Mouse (Mus musculus) left cerebral cortex, adult 2 months (tissue): ENCODE measurements around the gene Cox6a1. TPM values are rescaled to one million over a fixed set of nuclear protein-coding genes. Genes with fewer than 3 reads are reported as not detected.
"Not testable (repeated sequence)": the region's sequence is repeated elsewhere in the genome, so short reads cannot be mapped to it uniquely, and the experiment has no call there.

Source experiments
- DNase-seq, 2 experiments: peaks; one replicate each; pipeline ENCODE4 v3.0.0; 2021 to 2022; ENCODE audit warnings: low spot score in 2 of 2, mixed read lengths in 1 of 2; ENCODE audit errors: extremely low spot score in 1 of 2
- H3K27ac ChIP-seq: fragments of 200-600 bp; 2 replicates; pipeline ENCODE4 v1.8.1; 2022
- H3K4me3 ChIP-seq: fragments of 200-600 bp; 2 replicates; pipeline ENCODE4 v1.8.1; 2022
- CTCF ChIP-seq: fragments of 200-600 bp; IDR thresholded peaks from 2 replicates; pipeline ENCODE4 v1.8.1; 2022; ENCODE audit warnings: antibody characterized with exemption, mild to moderate bottlenecking, moderate library complexity
- intact Hi-C: fragments of 180-260 bp; cut with DNase I; formaldehyde crosslinking; loops from one replicate; pipeline ENCODE4 v1.15.1; 2025
- long read RNA-seq, 2 experiments: library from polyadenylated mRNA; stranded (forward); transcript quantifications; one replicate each; pipeline ENCODE4 v2.0.0; 2021; ENCODE audit warnings: borderline mapping rate in 2 of 2
- total RNA-seq, 2 experiments: library from RNA; stranded (reverse); gene quantifications; 2 replicates each; pipeline ENCODE4 v1.2.3; 2021

Cox6a1 gene
- total RNA-seq, result 100 to 1,000 TPM; 701 to 719 TPM
- long read RNA-seq, experiment 1, transcript Cox6a1-201 (3 exons, 571 nt), result major isoform, 300 of 319 reads
- long read RNA-seq, experiment 1, transcript Cox6a1-202 (2 exons, 620 nt), result minor isoform, 11 of 319 reads
- long read RNA-seq, experiment 1, partial matches to known transcripts, result 6 of 319 reads
- long read RNA-seq, experiment 1, other reads (novel, unspliced or antisense), result 2 of 319 reads
- long read RNA-seq, experiment 2, transcript Cox6a1-202 (2 exons, 620 nt), result minor isoform, 6 of 243 reads
- long read RNA-seq, experiment 2, transcript Cox6a1-201 (3 exons, 571 nt), result major isoform, 224 of 243 reads
- long read RNA-seq, experiment 2, partial matches to known transcripts, result 1 of 243 reads
- long read RNA-seq, experiment 2, other reads (novel, unspliced or antisense), result 12 of 243 reads

- TF ChIP-seq CTCF, result peak; percentile 23
- H3K27ac ChIP-seq, result peak within 1 kb of the TSS; percentile 91
- peak; percentile 98 to 99 for DNase-seq
- peak within 1 kb of the TSS; percentile 89 for H3K4me3 ChIP-seq
- intact Hi-C loops, result loop anchor here (2.0 kb wide), 1 partner anchor 48 kb away; the partner anchor contains the start of gene Dynll1
These were observed at the start of gene Cox6a1 for GRCm38 (mm10) chr5:115348546-115349224. Gene Cox6a1 (minus strand): TSS chr5:115348981.

GRCm38 (mm10) chr5:115397839-115398780 lies 49.3 kb upstream of the Cox6a1 start:
- H3K27ac ChIP-seq, result peak overlapping the region; percentile 22
- H3K4me3 ChIP-seq, result peak overlapping the region; percentile 44
- no peak for TF ChIP-seq CTCF
- peak; percentile 51 to 58 for DNase-seq
- intact Hi-C loops, result no loop called here

- DNase-seq, result no peak
- Histone ChIP-seq H3K27ac (no peak overlapping the region), H3K4me3 (no peak overlapping the region)
- no peak for TF ChIP-seq CTCF
- intact Hi-C loops, result no loop called here
These were observed 47.9 kb upstream of the Cox6a1 start for GRCm38 (mm10) chr5:115396654-115397053.

GRCm38 (mm10) chr5:115394836-115395235 lies 46.1 kb upstream of the Cox6a1 start:
- no peak overlapping the region for H3K4me3 ChIP-seq
- no peak for TF ChIP-seq CTCF
- no peak overlapping the region for H3K27ac ChIP-seq
- no peak for DNase-seq
- intact Hi-C loops, result no loop called here

- Histone ChIP-seq H3K4me3 (no peak overlapping the region), H3K27ac (no peak overlapping the region)
- TF ChIP-seq CTCF, result no peak
- DNase-seq, result no peak
- intact Hi-C loops, result no loop called here
These were observed 45.4 kb upstream of the Cox6a1 start for GRCm38 (mm10) chr5:115394223-115394622.

- no peak for DNase-seq
- Histone ChIP-seq H3K4me3 (no peak overlapping the region), H3K27ac (no peak overlapping the region)
- TF ChIP-seq CTCF, result no peak
- intact Hi-C loops, result no loop called here
These were observed 44.2 kb upstream of the Cox6a1 start for GRCm38 (mm10) chr5:115392969-115393368.

GRCm38 (mm10) chr5:115391935-115392334 lies 43.2 kb upstream of the Cox6a1 start:
- intact Hi-C loops, result no loop called here
- Histone ChIP-seq H3K27ac (no peak overlapping the region), H3K4me3 (no peak overlapping the region)
- TF ChIP-seq CTCF, result no peak
- DNase-seq, result no peak

- H3K27ac ChIP-seq, intact Hi-C loops, H3K4me3 ChIP-seq, DNase-seq: not testable (repeated sequence)
These were observed 30.1 kb upstream of the Cox6a1 start for GRCm38 (mm10) chr5:115378882-115379281.

- intact Hi-C loops, result no loop called here
- H3K27ac ChIP-seq, result no peak overlapping the region
- DNase-seq, result no peak
- H3K4me3 ChIP-seq, result no peak overlapping the region
- no peak; the same call in none of the 2 replicates for TF ChIP-seq CTCF
These were observed 26.7 kb upstream of the Cox6a1 start for GRCm38 (mm10) chr5:115375436-115375835.

GRCm38 (mm10) chr5:115374204-115374820 lies 25.5 kb upstream of the Cox6a1 start:
- no peak for TF ChIP-seq CTCF
- no peak for DNase-seq
- intact Hi-C loops, result no loop called here
- Histone ChIP-seq H3K27ac (no peak overlapping the region), H3K4me3 (peak overlapping the region; percentile 30; the same call in 1 of the 2 replicates)
